Mouse (Mus musculus) adrenal gland, adult 18-20 months (tissue): ENCODE measurements around the gene Rpe. TPM values are rescaled to one million over a fixed set of nuclear protein-coding genes. Genes with fewer than 3 reads are reported as not detected.
"Not testable (repeated sequence)": the region's sequence is repeated elsewhere in the genome, so short reads cannot be mapped to it uniquely, and the experiment has no call there.

Experiments used
- DNase-seq, 2 experiments: peaks; one replicate each; pipeline ENCODE4 v3.0.0; 2021 to 2022; ENCODE audit warnings: low spot score in 2 of 2
- long read RNA-seq, 2 experiments: library from polyadenylated mRNA; stranded (forward); transcript quantifications; one replicate each; pipeline ENCODE4 v2.0.0; 2021
- total RNA-seq, 2 experiments: library from RNA; stranded (reverse); gene quantifications; 1 replicate in 1 of 2; 2 replicates in 1 of 2; pipeline ENCODE4 v1.2.3; 2021

The Rpe gene
- total RNA-seq = 10 to 100 TPM; 62.8 to 76.9 TPM
- long read RNA-seq, experiment 1, transcript Rpe-201 (6 exons, 2,692 nt) = major isoform, 48 of 62 reads
- long read RNA-seq, experiment 1, partial matches to known transcripts = 0 of 62 reads
- long read RNA-seq, experiment 1, other reads (novel, unspliced or antisense) = 11 of 62 reads
- long read RNA-seq, experiment 2, transcript Rpe-202 (7 exons, 2,713 nt) = minor isoform, 7 of 173 reads
- long read RNA-seq, experiment 2, transcript Rpe-201 (6 exons, 2,692 nt) = major isoform, 145 of 173 reads
- long read RNA-seq, experiment 2, partial matches to known transcripts = 5 of 173 reads
- long read RNA-seq, experiment 2, other reads (novel, unspliced or antisense) = 15 of 173 reads

GRCm38 (mm10) chr1:66700693-66701575 lies at the start of gene Rpe:
Gene Rpe (plus strand): TSS chr1:66700831.
- DNase-seq = peak; percentile 89 to 90

- DNase-seq = no peak
Measured at GRCm38 (mm10) chr1:66655119-66655746, 45.4 kb upstream of the Rpe start.

- no peak for DNase-seq
Measured at GRCm38 (mm10) chr1:66655747-66656119, 44.9 kb upstream of the Rpe start.

GRCm38 (mm10) chr1:66671475-66671874 lies 29.2 kb upstream of the Rpe start:
- no peak for DNase-seq

- no peak for DNase-seq
Measured at GRCm38 (mm10) chr1:66672812-66673211, 27.8 kb upstream of the Rpe start.

- DNase-seq = no peak
Measured at GRCm38 (mm10) chr1:66677928-66678327, 22.7 kb upstream of the Rpe start.

GRCm38 (mm10) chr1:66678662-66679061 lies 22.0 kb upstream of the Rpe start:
- no peak for DNase-seq

GRCm38 (mm10) chr1:66682974-66683373 lies 17.7 kb upstream of the Rpe start:
- DNase-seq = no peak

GRCm38 (mm10) chr1:66691772-66692171 lies 8.9 kb upstream of the Rpe start:
- no peak for DNase-seq

GRCm38 (mm10) chr1:66692308-66692707 lies 8.3 kb upstream of the Rpe start:
- no peak for DNase-seq

GRCm38 (mm10) chr1:66692780-66693392 lies 7.7 kb upstream of the Rpe start:
- no peak for DNase-seq

- DNase-seq = no peak
Measured at GRCm38 (mm10) chr1:66694266-66694665, 6.4 kb upstream of the Rpe start.

GRCm38 (mm10) chr1:66695296-66695695 lies 5.3 kb upstream of the Rpe start:
- peak in 1 of 2 experiments; percentile 12 for DNase-seq

- not testable (repeated sequence) for DNase-seq
Measured at GRCm38 (mm10) chr1:66699630-66700029, 1.0 kb upstream of the Rpe start.

- DNase-seq = no peak
Measured at GRCm38 (mm10) chr1:66700149-66700692, 410 bp upstream of the Rpe start.

GRCm38 (mm10) chr1:66701576-66701940 lies 927 bp downstream of the Rpe start:
- no peak for DNase-seq

- no peak for DNase-seq
Measured at GRCm38 (mm10) chr1:66702623-66703345, 2.2 kb downstream of the Rpe start.

GRCm38 (mm10) chr1:66704523-66704922 lies 3.9 kb downstream of the Rpe start:
- DNase-seq = no peak

GRCm38 (mm10) chr1:66712859-66713258 lies 12.2 kb downstream of the Rpe start:
- no peak for DNase-seq

GRCm38 (mm10) chr1:66730581-66730980 lies 29.9 kb downstream of the Rpe start:
- DNase-seq = no peak
